ENCODE assay signal across 14 mouse cellular contexts in genomic region chr2:78418561-78419338, GRCm38 (mm10).
DNase-seq lines count a peak whose midpoint lies in the region.
"Had no signal": no experiment of that assay in that cellular context is flagged by ENCODE, and none has a peak within 500 bp of the region (broad histone marks: within the 10 kb centered on the region; RNA-seq: fewer than 3 reads in every experiment).

No protein-coding gene starts in this region.

- 77% methylated on average over 3 of the region's 3 CpGs for WGBS in forebrain, embryonic 10.5 days

- DNase-seq in gastrocnemius, adult 18-20 months (ENCODE audit: low spot score), result peak; percentile 37
- no peak for DNase-seq in gastrocnemius, adult 8-10 months (ENCODE audit: low spot score in 2 of 2)
- peak; percentile 25 for DNase-seq in lung, postnatal 10 days
- no peak for DNase-seq in lung, postnatal 25 days (ENCODE audit: low spot score)
- peak; percentile 47 to 49 for DNase-seq in heart, adult 9 months (ENCODE audit: low spot score in 2 of 2)
- peak; percentile 60 for DNase-seq in mesoderm, embryonic 11.5 days (ENCODE audit: low read depth, low spot score)
- DNase-seq in Muller cell, postnatal 12 days (ENCODE audit: inconsistent ontology term), result no peak
- DNase-seq in forebrain, embryonic 10.5 days (ENCODE audit: extremely low spot score, low spot score), result no peak
- DNase-seq: B cell, adult 2 months; cerebellum, adult 9-10 months; thymus, postnatal 4 days had no signal

- no peaks in the 10 kb centered on the region for H3K9me3 ChIP-seq in forebrain, embryonic 10.5 days
- H3K9me3 ChIP-seq: heart, embryonic 15.5 days; intestine, embryonic 15.5 days; midbrain, embryonic 12.5 days had no signal

- H3K27ac ChIP-seq in forebrain, embryonic 10.5 days, result no peak overlapping the region
- H3K27ac ChIP-seq: heart, embryonic 15.5 days; intestine, embryonic 15.5 days; midbrain, embryonic 12.5 days had no signal

- H3K27me3 ChIP-seq in forebrain, embryonic 10.5 days (ENCODE audit: poor library complexity, severe bottlenecking), result no peaks in the 10 kb centered on the region
- H3K27me3 ChIP-seq: heart, embryonic 15.5 days; intestine, embryonic 15.5 days; midbrain, embryonic 12.5 days had no signal

- no peaks in the 10 kb centered on the region for H3K4me1 ChIP-seq in forebrain, embryonic 10.5 days
- H3K4me1 ChIP-seq: heart, embryonic 15.5 days; intestine, embryonic 15.5 days; midbrain, embryonic 12.5 days had no signal

- H3K4me3 ChIP-seq in forebrain, embryonic 10.5 days, result no peak overlapping the region
- H3K4me3 ChIP-seq: heart, embryonic 15.5 days; intestine, embryonic 15.5 days; midbrain, embryonic 12.5 days had no signal

- H3K36me3 ChIP-seq in forebrain, embryonic 10.5 days (replicated peaks), result no peaks in the 10 kb centered on the region
- H3K36me3 ChIP-seq: heart, embryonic 15.5 days; intestine, embryonic 15.5 days; midbrain, embryonic 12.5 days had no signal

Comparison
In these comparisons a context has a peak if more than half of its experiments do, and no peak if none do; other contexts are left out.
1. DNase-seq: peak in gastrocnemius, adult 18-20 months (single experiment), lung, postnatal 10 days (single experiment), heart, adult 9 months (2 of 2) and mesoderm, embryonic 11.5 days (single experiment); none in gastrocnemius, adult 8-10 months (0 of 2), lung, postnatal 25 days (single experiment), Muller cell, postnatal 12 days (single experiment) and forebrain, embryonic 10.5 days (single experiment).